Mouse (Mus musculus): Measurements from ENCODE around the gene Dock2. TPM values are rescaled to one million over a fixed set of nuclear protein-coding genes. Genes with fewer than 3 reads are reported as not detected.

Gene Dock2
- polyA plus RNA-seq, 1 experiment from 2014 or later = 0.53 TPM

GRCm38 (mm10) chr11:34438429-34438828 is 345.3 kb downstream of the Dock2 start:
- ATAC-seq (replicated peaks; ENCODE audit: insufficient number of reproducible peaks, low FRiP score, low TSS enrichment, low read depth) = no peak; the same call in 1 of the 2 replicates
- no peak for DNase-seq (ENCODE audit: low spot score)

GRCm38 (mm10) chr11:34437446-34437845 is 346.2 kb downstream of the Dock2 start:
- Histone ChIP-seq H3K9ac (replicated peaks; ENCODE audit: low read length) (no peak overlapping the region), H3K9me3 (replicated peaks; ENCODE audit: control insufficient read depth, low read length) (no peaks in the 10 kb centered on the region), H3K4me1 (ENCODE audit: control insufficient read depth, insufficient read depth, low read length) (no peaks in the 10 kb centered on the region), H3K4me3 (ENCODE audit: low read depth, low read length) (no peak overlapping the region), H3K27ac (replicated peaks; ENCODE audit: low read depth, low read length) (no peak overlapping the region), H3K4me2 (ENCODE audit: low read depth, low read length) (no peak overlapping the region), H3K36me3 (replicated peaks; ENCODE audit: control insufficient read depth, insufficient read depth, low read depth, low read length) (no peaks in the 10 kb centered on the region), H3K27me3 (ENCODE audit: control insufficient read depth, insufficient read depth, low read length) (no peaks in the 10 kb centered on the region)
- WGBS = 67% methylated on average over 1 of the region's 1 CpGs
- DNase-seq (ENCODE audit: low spot score) (no peak), ATAC-seq (replicated peaks; ENCODE audit: insufficient number of reproducible peaks, low FRiP score, low TSS enrichment, low read depth) (no peak)

More at GRCm38 (mm10) chr11:34438429-34438828, 345.3 kb downstream of the Dock2 start:
- no peaks in the 10 kb centered on the region for H3K36me3 ChIP-seq (replicated peaks; ENCODE audit: control insufficient read depth, insufficient read depth, low read depth, low read length)
- H3K9ac ChIP-seq (replicated peaks; ENCODE audit: low read length) = no peak overlapping the region
- 68% methylated on average over 2 of the region's 2 CpGs for WGBS
- no peak overlapping the region for H3K4me2 ChIP-seq (ENCODE audit: low read depth, low read length)
- H3K9me3 ChIP-seq (replicated peaks; ENCODE audit: control insufficient read depth, low read length) = no peaks in the 10 kb centered on the region
- no peaks in the 10 kb centered on the region for H3K27me3 ChIP-seq (ENCODE audit: control insufficient read depth, insufficient read depth, low read length)
- H3K4me3 ChIP-seq (ENCODE audit: low read depth, low read length) = no peak overlapping the region
- no peak overlapping the region for H3K27ac ChIP-seq (replicated peaks; ENCODE audit: low read depth, low read length)
- H3K4me1 ChIP-seq (ENCODE audit: control insufficient read depth, insufficient read depth, low read length) = no peaks in the 10 kb centered on the region

GRCm38 (mm10) chr11:34431978-34432377 is 351.7 kb downstream of the Dock2 start:
- WGBS = 84% methylated on average over 2 of the region's 2 CpGs
- no peak overlapping the region for H3K9ac ChIP-seq (replicated peaks; ENCODE audit: low read length)
- ATAC-seq (replicated peaks; ENCODE audit: insufficient number of reproducible peaks, low FRiP score, low TSS enrichment, low read depth) (no peak), DNase-seq (ENCODE audit: low spot score) (no peak)
- no peak overlapping the region for H3K4me2 ChIP-seq (ENCODE audit: low read depth, low read length)
- no peak overlapping the region for H3K4me3 ChIP-seq (ENCODE audit: low read depth, low read length)
- H3K36me3 ChIP-seq (replicated peaks; ENCODE audit: control insufficient read depth, insufficient read depth, low read depth, low read length) = no peaks in the 10 kb centered on the region
- H3K27me3 ChIP-seq (ENCODE audit: control insufficient read depth, insufficient read depth, low read length) = no peaks in the 10 kb centered on the region
- no peaks in the 10 kb centered on the region for H3K9me3 ChIP-seq (replicated peaks; ENCODE audit: control insufficient read depth, low read length)
- no peak overlapping the region for H3K27ac ChIP-seq (replicated peaks; ENCODE audit: low read depth, low read length)
- H3K4me1 ChIP-seq (ENCODE audit: control insufficient read depth, insufficient read depth, low read length) = no peaks in the 10 kb centered on the region

- H3K27ac ChIP-seq (replicated peaks; ENCODE audit: low read depth, low read length) = no peak overlapping the region
- no peaks in the 10 kb centered on the region for H3K27me3 ChIP-seq (ENCODE audit: control insufficient read depth, insufficient read depth, low read length)
- no peak overlapping the region for H3K4me2 ChIP-seq (ENCODE audit: low read depth, low read length)
- no peak for ATAC-seq (replicated peaks; ENCODE audit: insufficient number of reproducible peaks, low FRiP score, low TSS enrichment, low read depth)
- no peaks in the 10 kb centered on the region for H3K4me1 ChIP-seq (ENCODE audit: control insufficient read depth, insufficient read depth, low read length)
- no peaks in the 10 kb centered on the region for H3K9me3 ChIP-seq (replicated peaks; ENCODE audit: control insufficient read depth, low read length)
- 69% methylated on average over 5 of the region's 5 CpGs for WGBS
- no peak for DNase-seq (ENCODE audit: low spot score)
- no peak overlapping the region for H3K9ac ChIP-seq (replicated peaks; ENCODE audit: low read length)
- no peak overlapping the region for H3K4me3 ChIP-seq (ENCODE audit: low read depth, low read length)
- no peaks in the 10 kb centered on the region for H3K36me3 ChIP-seq (replicated peaks; ENCODE audit: control insufficient read depth, insufficient read depth, low read depth, low read length)
Observed at GRCm38 (mm10) chr11:34431371-34431770, 352.3 kb downstream of the Dock2 start.

- no peak for ATAC-seq (replicated peaks; ENCODE audit: insufficient number of reproducible peaks, low FRiP score, low TSS enrichment, low read depth)
- Histone ChIP-seq H3K9me3 (replicated peaks; ENCODE audit: control insufficient read depth, low read length) (no peaks in the 10 kb centered on the region), H3K4me3 (ENCODE audit: low read depth, low read length) (no peak overlapping the region), H3K27ac (replicated peaks; ENCODE audit: low read depth, low read length) (no peak overlapping the region), H3K4me2 (ENCODE audit: low read depth, low read length) (no peak overlapping the region), H3K9ac (replicated peaks; ENCODE audit: low read length) (no peak overlapping the region), H3K27me3 (ENCODE audit: control insufficient read depth, insufficient read depth, low read length) (no peaks in the 10 kb centered on the region), H3K36me3 (replicated peaks; ENCODE audit: control insufficient read depth, insufficient read depth, low read depth, low read length) (no peaks in the 10 kb centered on the region), H3K4me1 (ENCODE audit: control insufficient read depth, insufficient read depth, low read length) (no peaks in the 10 kb centered on the region)
- WGBS = 80% methylated on average over 4 of the region's 4 CpGs
- no peak for DNase-seq (ENCODE audit: low spot score)
Observed at GRCm38 (mm10) chr11:34430940-34431339, 352.8 kb downstream of the Dock2 start.

- H3K9ac ChIP-seq (replicated peaks; ENCODE audit: low read length) = no peak overlapping the region
- H3K36me3 ChIP-seq (replicated peaks; ENCODE audit: control insufficient read depth, insufficient read depth, low read depth, low read length) = no peaks in the 10 kb centered on the region
- H3K9me3 ChIP-seq (replicated peaks; ENCODE audit: control insufficient read depth, low read length) = no peaks in the 10 kb centered on the region
- H3K4me2 ChIP-seq (ENCODE audit: low read depth, low read length) = no peak overlapping the region
- H3K4me1 ChIP-seq (ENCODE audit: control insufficient read depth, insufficient read depth, low read length) = no peaks in the 10 kb centered on the region
- WGBS = 86% methylated on average over 5 of the region's 5 CpGs
- ATAC-seq (replicated peaks; ENCODE audit: insufficient number of reproducible peaks, low FRiP score, low TSS enrichment, low read depth) (no peak), DNase-seq (ENCODE audit: low spot score) (no peak)
- no peak overlapping the region for H3K27ac ChIP-seq (replicated peaks; ENCODE audit: low read depth, low read length)
- no peaks in the 10 kb centered on the region for H3K27me3 ChIP-seq (ENCODE audit: control insufficient read depth, insufficient read depth, low read length)
- H3K4me3 ChIP-seq (ENCODE audit: low read depth, low read length) = no peak overlapping the region
Observed at GRCm38 (mm10) chr11:34427212-34427611, 356.5 kb downstream of the Dock2 start.

GRCm38 (mm10) chr11:34424546-34424945 is 359.1 kb downstream of the Dock2 start:
- no peaks in the 10 kb centered on the region for H3K9me3 ChIP-seq (replicated peaks; ENCODE audit: control insufficient read depth, low read length)
- no peak overlapping the region for H3K4me2 ChIP-seq (ENCODE audit: low read depth, low read length)
- no peaks in the 10 kb centered on the region for H3K36me3 ChIP-seq (replicated peaks; ENCODE audit: control insufficient read depth, insufficient read depth, low read depth, low read length)
- H3K27ac ChIP-seq (replicated peaks; ENCODE audit: low read depth, low read length) = no peak overlapping the region
- H3K27me3 ChIP-seq (ENCODE audit: control insufficient read depth, insufficient read depth, low read length) = no peaks in the 10 kb centered on the region
- DNase-seq (ENCODE audit: low spot score) (no peak), ATAC-seq (replicated peaks; ENCODE audit: insufficient number of reproducible peaks, low FRiP score, low TSS enrichment, low read depth) (no peak)
- H3K4me1 ChIP-seq (ENCODE audit: control insufficient read depth, insufficient read depth, low read length) = no peaks in the 10 kb centered on the region
- no peak overlapping the region for H3K4me3 ChIP-seq (ENCODE audit: low read depth, low read length)
- H3K9ac ChIP-seq (replicated peaks; ENCODE audit: low read length) = no peak overlapping the region
- 79% methylated on average over 1 of the region's 1 CpGs for WGBS

- ATAC-seq (replicated peaks; ENCODE audit: insufficient number of reproducible peaks, low FRiP score, low TSS enrichment, low read depth) (no peak), DNase-seq (ENCODE audit: low spot score) (no peak)
- Histone ChIP-seq H3K9ac (replicated peaks; ENCODE audit: low read length) (no peak overlapping the region), H3K4me1 (ENCODE audit: control insufficient read depth, insufficient read depth, low read length) (no peaks in the 10 kb centered on the region), H3K9me3 (replicated peaks; ENCODE audit: control insufficient read depth, low read length) (no peaks in the 10 kb centered on the region), H3K4me3 (ENCODE audit: low read depth, low read length) (no peak overlapping the region), H3K4me2 (ENCODE audit: low read depth, low read length) (no peak overlapping the region), H3K36me3 (replicated peaks; ENCODE audit: control insufficient read depth, insufficient read depth, low read depth, low read length) (no peaks in the 10 kb centered on the region), H3K27ac (replicated peaks; ENCODE audit: low read depth, low read length) (no peak overlapping the region), H3K27me3 (ENCODE audit: control insufficient read depth, insufficient read depth, low read length) (no peaks in the 10 kb centered on the region)
- WGBS = 51% methylated on average over 6 of the region's 6 CpGs
Observed at GRCm38 (mm10) chr11:34421061-34421460, 362.6 kb downstream of the Dock2 start.

All from embryonic facial prominence, embryonic 11.5 days (tissue).